Mouse (Mus musculus) heart, postnatal 0 days (tissue): ENCODE measurements around the gene Fam83d.

Experiments used
- CTCF ChIP-seq: IDR thresholded peaks from 2 replicates; pipeline ENCODE4 v1.5.1; 2016; ENCODE audit warnings: antibody characterized with exemption, control low read depth, low read depth
- EP300 ChIP-seq: IDR thresholded peaks from 2 replicates; pipeline ENCODE4 v1.6.1; 2016; ENCODE audit warnings: antibody characterized with exemption, low read depth

GRCm38 (mm10) chr2:158721481-158721880, 46.4 kb upstream of the Fam83d start:
- no peak for TF ChIP-seq CTCF
- no peak for TF ChIP-seq EP300
